Mouse (Mus musculus) kidney, postnatal 10 days (tissue): ENCODE results near the gene Crlf1.
A peak's percentile ranks its signal among the peaks of the same experiment; 100 is the strongest.
"Not testable (repeated sequence)": the region's sequence is repeated elsewhere in the genome, so short reads cannot be mapped to it uniquely, and the experiment has no call there.

Experiments
- DNase-seq: peaks from one replicate; pipeline ENCODE4 v3.0.0; 2021; ENCODE audit warnings: mixed read lengths

The Crlf1 gene

DNA sequence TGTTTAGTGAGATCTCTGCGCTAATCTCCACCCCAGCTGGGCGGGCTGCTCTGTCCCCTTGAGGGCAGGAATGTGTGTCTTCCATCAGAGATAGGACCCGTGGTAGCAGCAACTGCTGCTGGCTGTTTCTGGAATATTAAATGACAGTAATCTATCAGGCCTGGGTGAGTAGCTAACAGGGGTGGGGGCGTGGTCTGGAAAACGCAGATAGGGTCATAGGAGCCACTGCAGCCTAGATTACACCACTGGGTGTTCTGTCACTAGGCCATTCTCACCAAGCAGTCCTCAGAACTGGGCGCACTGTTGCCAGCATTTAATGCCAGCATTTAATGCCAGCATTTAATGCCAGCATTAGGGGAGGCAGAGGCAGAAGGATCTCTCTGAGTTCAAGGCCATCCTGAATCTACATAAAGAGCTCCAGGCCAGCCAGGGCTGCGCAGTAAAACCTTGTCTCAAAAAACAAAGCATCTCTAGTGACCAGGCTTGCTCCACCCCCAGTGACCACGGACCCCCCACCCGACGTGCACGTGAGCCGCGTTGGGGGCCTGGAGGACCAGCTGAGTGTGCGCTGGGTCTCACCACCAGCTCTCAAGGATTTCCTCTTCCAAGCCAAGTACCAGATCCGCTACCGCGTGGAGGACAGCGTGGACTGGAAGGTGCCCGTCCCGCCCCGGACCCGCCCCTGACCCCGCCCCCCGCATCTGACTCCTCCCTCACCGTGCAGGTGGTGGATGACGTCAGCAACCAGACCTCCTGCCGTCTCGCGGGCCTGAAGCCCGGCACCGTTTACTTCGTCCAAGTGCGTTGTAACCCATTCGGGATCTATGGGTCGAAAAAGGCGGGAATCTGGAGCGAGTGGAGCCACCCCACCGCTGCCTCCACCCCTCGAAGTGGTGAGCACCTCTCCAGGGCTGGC is 7.7 kb downstream of the Crlf1 start:
- peak; percentile 41 for DNase-seq

DNA sequence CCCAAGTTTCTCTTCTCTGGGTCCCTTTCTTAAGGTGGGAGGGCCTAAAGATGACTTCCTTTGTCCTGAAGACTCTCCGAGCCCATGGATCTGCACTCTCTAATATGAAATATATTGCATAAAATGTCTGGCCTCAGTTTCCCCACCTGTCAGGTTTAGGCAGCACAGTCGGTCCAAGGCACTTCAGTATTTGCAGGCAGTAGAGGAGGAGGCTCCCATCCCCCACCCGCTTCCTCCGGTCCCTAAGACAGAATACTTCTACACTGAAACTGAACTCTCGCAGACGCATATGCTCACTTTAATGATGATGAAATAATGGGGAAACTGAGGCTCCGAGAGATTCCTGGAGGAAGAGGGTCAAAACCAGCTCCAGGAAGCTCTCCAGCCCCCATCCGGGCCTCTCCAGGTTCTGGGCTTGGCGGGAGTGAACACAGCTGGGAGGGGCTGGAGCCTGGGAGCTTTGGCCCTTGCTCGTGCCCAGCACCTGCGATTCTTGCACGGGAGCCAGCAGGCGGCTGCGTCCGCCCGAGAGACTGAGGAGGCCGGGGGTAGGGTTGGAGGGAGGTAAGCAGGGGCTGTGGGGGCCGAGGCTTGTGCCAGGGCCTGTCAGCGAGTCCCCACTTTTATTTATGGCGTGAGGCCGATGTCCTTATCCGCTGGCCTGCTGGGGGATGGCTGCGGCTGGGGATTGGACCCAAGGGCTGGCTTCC is 9.0 kb downstream of the Crlf1 start:
- peak; percentile 40 for DNase-seq

DNA sequence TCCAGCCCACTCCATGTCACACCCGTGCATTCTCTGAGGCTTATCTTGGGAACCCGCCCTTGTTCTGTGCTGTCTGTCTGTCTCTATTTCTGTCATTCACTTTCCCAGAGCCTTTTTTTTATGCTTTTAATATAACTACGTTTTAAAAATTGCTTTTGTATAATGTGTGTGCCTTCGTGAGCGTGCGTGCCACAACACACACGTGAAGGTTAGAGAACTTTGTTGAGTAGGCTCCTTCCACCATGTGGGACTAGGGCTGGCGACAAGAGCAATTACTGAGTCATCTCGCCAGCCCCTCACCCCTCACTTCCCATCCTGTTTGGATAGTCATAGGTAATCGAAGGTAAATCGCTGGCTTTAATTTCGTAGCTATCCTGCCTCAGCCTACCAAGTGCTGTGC is 9.6 kb downstream of the Crlf1 start:
- no peak for DNase-seq

DNA sequence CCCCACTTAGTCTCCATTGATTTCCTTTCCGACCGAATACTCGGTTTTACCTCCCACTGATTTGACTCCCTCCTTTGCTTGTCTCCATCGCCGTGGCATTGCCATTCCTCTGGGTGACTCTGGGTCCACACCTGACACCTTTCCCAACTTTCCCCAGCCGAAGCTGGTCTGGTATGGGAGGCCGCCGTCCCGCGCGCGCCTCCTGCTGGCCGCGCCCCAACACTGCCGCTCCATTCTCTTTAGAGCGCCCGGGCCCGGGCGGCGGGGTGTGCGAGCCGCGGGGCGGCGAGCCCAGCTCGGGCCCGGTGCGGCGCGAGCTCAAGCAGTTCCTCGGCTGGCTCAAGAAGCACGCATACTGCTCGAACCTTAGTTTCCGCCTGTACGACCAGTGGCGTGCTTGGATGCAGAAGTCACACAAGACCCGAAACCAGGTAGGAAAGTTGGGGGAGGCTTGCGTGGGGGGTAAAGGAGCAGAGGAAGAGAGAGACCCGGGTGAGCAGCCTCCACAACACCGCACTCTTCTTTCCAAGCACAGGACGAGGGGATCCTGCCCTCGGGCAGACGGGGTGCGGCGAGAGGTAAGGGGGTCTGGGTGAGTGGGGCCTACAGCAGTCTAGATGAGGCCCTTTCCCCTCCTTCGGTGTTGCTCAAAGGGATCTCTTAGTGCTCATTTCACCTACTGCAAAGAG is 10.2 kb downstream of the Crlf1 start:
- peak; percentile 85 for DNase-seq

DNA sequence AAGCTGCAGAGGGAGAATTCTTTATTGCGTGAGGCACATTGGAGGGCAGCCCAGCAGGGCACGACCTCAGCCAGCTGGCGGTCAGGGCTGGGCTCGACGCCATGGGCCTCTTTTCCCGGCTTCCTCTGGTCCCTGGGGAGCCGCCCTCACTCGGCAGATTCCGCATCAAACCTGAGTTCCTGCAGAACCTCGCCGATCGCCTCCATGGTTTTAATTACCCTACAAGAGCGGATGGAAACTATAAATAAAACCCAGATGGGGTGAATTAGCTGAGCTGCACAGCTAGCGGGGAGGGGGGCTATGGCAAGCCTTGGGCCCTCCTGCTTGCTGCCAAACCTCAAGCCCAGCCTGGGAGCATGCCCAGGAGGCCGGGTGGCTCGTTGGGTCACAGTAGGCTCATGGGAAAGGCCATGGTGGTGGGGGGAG is 11.3 kb downstream of the Crlf1 start:
- peak; percentile 85 for DNase-seq

DNA sequence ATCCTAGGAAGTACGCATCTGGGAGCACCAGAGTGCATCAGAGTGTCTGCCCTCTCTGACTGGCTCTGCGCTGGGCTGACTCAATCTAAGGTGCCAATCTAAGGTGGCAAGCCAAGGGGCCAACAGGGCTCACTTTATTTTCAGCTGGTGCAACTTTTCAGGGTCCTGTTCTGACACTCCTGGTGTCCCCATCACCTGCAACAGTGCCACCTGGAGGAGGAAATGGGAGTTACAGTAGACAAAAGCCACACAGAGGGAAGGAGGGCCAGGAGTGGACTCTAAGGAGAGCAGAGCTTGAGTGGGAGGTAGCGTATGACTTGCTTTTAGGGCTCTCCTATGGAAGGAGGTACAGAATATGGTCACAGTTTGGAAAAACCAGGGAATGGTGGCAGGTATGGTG is 11.9 kb downstream of the Crlf1 start:
- peak; percentile 89 for DNase-seq

DNA sequence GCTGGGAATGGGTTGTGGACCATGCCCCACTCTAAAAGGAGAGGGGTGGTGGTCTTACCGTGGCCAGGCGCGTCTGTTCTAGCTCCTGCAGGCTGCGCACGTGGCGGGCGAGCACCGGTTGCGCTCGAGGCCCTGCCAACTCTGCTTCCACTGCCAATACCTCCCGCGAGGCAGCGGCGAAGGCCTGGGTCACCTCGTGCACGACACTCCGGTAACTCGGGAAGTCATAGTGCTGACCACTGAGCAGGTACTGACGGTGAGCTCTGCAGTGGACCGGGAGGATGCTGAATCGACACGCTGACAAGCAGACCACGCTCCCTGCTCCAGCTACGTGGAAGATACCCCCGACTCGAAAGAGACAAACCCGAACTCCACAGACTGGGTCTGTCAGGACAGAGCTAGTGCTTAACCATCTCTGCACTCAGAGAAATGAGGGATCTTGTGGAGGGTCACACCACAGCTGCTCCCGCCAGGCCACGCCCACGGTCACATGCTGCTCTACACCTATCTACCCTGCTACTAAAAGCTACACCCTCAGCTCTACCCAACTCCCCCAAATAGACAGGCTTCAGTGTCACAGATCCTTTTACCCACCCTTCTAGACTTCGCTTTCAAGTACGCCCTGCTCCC is 12.9 kb downstream of the Crlf1 start:
- peak; percentile 42 for DNase-seq

DNA sequence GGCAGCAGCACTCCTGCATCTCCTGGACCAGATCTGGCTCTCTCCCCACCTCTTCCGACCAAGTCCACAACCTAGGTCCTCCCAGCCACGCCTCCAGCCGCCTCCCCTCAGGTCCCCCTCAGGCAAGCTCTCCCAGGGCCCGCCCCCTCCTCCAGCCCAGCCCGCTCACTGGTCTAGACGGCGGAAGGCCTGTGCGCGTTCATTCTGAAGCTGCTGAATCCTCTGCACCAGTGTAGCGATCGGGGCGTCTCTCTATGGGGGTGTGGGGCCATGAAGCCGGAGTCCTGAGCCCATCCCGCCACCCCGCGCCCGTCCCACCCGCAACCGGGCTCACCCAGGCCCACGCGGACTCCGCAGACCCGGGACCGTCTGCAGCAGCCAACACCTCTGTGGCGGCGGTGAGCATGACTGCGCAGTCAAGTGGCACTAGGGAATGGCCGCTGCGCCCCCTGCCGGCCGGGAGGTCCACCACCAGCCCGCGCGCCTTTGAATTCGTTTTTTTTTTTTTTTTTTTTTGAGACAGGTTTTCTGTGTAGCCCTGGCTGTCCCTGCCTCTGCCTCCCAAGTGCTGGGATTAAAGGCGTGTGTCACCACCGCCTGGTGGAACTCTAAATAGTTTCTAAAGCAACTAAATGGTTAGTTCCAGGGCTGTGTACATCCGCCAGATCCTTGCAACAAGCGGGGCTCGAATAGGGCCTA is 13.5 kb downstream of the Crlf1 start, which contains the start of gene Rex1bd:
Gene Rex1bd, minus strand, starts transcription at position 425 of the 699 bp plus-strand sequence.
- peak; percentile 97 for DNase-seq

DNA sequence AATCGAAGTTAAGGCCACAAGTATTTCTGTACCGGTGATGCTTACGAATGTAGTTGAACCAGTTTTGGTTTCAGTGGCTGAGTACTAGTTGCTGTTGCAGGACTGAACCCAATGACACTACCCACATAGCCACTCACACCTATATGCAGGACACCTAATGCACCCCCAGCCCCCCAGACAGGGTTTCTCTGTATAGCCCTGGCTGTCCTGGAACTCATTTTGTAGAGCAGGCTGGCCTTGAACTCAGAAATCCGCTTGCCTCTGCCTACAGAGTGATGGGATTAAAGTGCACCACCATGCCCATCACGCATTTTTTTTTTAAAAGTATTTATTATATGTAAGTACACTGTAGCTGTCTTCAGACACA is 14.1 kb downstream of the Crlf1 start:
- DNase-seq = no peak

DNA sequence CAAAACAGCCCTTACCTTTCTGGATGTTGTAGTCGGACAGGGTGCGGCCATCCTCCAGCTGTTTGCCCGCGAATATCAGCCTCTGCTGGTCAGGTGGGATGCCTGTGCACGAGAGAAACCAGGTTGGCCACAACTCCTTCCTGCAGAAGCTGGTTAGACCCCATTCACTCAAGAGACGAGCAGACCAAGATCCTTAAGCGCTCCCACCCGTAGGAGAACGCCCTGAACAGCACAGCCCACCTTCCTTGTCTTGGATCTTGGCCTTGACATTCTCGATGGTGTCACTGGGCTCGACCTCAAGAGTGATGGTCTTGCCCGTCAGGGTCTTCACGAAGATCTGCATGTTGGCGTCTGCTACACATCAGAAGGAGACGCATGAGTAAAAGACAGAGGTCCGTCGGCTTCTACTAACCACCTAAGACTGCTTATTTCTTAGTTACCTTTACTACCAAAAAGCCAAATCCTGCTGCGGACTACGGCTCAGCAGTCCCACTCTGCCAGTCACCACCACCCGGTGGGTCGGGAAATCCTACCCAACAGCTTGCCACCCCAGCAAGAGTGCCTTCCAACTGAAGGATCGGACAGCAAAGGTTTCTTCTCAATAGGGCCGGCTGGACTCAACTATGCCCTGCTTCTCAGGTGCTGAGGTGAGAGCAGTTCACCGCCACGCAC is 16.5 kb downstream of the Crlf1 start:
- no peak for DNase-seq

DNA sequence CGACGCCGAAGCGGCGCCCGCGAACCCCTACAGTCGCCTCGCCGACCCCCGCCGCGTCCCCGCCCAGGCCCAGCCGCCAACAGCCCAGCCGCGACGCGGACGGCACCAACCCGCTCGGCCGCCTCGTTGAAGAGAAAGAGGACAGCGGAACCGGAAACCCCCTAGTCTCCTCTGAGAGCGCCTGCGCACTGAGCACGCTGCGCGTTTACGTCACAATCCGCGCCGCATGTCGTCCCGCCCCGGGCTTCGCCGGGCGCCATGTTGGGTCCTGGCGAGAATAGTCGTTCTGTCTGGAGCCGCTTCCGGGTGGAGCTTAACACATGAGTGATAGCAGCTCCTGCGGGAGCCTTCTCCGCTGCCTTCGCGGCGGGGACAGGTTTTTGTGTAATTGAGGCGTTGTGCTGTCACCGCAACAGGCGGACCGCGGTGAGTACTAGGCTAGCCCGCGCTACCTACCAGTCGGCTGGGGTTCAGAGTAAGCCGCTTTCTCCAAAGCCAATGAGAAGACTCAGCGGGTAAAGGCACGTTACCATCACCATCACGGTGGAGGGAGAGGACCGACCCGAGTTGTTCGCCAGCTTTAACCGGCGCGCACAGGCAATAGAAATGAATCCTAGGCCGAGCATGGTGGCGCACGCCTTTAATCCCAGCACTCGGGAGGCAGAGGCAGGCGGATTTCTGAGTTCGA is 17.4 kb downstream of the Crlf1 start, which contains the start of gene Uba52:
Gene Uba52, minus strand, starts transcription at position 574 of the 688 bp plus-strand sequence.
- peak; percentile 98 for DNase-seq

DNA sequence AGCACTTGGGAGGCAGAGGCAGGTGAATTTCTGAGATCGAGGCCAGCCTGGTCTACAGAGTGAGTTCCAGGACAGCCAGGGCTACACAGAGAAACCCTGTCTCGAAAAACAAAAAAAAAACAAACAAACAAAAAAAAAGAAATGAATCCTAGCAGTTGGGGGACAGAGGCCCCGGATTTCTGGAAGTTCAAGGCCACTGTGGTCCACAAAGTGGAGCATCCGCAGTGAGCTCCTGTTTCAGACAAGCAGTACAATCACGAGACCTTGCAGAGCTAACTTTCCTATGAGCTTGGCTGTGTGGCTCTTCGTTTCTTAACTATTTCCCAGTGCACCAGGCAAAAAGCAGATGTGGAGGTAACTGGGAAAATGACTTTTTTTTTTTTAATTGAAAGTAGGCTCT is 18.2 kb downstream of the Crlf1 start:
- not testable (repeated sequence) for DNase-seq

DNA sequence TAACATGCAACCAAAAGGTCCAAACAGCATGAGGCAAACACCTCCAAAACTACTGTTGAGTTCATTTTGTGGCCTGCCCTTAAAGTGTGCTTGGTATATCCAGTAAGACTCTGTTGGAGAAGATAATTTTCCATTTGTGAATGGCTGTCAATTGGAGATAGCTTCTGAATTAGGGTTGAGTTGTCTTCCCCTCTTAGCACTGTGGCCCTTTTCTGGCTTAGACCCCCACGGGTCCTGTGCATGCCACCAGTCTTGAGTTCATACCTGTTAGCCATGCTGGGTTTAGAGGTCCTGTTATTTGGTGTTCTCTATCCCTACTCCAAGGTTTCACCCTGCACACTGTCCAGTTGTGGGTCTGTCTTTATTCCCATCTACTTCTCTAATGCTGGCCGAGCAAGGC is 18.8 kb downstream of the Crlf1 start:
- no peak for DNase-seq

DNA sequence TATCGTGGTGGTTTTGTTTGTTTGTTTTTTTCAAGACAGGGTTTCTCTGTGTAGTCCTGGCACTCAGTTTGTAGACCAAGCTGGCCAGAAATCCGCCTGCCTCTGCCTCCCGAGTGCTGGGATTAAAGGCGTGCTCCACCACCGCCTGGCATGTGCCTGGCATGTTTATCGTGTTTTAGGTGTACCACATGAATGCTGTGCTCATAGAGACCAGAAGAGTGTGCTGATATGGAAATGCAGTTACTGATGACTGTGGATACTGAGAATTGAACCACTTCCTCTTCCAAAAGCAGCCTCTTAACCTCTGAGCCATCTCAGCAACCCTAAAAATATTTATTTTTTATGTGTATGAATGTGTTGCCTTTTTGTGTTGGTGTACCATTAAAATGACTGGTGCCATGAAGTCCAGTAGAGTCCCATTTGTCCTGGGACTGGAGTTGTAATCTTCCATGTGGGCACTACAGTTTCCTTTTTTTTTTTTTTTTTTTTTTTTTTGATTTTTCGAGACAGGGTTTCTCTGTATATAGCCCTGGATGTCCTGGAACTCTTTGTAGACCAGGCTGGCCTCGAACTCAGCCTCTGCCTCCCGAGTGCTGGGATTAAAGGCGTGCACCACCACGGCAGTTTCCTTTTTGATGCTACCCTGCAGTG is 19.4 kb downstream of the Crlf1 start:
- no peak for DNase-seq

DNA sequence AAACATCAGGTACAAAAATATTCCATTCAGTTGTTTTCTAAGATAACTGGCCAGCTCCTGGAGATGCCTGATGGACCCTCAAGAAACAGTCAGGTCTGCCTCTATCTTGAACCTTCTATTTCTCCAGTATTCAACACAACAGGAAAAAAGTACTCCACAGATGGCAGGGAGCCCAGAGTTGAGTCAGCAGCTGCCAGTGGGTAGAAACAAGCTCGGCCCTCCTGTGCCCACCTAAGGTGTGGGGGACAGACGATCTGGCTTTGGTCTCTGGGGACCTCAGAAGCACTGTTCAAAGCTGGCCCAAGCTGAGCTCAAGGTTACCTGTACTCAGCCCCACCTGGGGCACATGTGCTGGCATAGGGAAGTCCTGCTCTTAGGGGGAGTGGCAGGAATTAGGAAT is 20.5 kb downstream of the Crlf1 start:
- no peak for DNase-seq

DNA sequence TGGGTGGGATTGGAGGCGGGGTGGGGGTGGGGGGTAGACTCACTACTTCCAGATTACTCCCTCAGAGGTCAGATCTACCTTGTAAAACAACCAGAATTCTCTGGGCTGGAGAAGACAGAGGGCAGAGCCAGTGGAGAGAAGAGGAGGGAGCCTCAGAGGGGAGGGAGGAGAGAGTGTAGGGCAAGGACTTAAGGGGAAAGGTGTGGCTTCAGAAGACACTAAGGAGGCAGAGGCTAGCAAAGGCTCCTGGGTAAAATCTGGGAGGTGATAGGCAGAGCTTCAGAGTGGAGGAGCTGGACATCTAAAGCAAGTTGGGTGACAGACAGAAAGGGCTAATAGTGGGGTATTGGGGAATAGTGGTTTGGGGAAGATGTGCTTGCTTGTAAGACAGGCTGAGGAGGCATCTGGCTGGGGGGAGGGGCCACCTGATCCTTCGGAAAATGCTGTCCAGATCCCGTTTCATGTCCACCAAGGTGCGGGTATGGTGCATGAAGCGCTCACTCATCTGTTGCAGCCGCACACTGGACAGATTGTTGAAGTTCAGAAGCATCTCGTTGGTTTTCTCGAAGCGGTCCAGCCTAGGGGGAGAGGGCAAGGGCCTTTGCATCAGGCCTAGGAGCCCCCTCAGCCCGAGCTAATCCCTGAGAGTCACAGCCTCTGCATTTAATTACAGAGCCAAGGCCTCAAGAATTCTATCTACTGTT is 25.1 kb downstream of the Crlf1 start:
- no peak for DNase-seq

DNA sequence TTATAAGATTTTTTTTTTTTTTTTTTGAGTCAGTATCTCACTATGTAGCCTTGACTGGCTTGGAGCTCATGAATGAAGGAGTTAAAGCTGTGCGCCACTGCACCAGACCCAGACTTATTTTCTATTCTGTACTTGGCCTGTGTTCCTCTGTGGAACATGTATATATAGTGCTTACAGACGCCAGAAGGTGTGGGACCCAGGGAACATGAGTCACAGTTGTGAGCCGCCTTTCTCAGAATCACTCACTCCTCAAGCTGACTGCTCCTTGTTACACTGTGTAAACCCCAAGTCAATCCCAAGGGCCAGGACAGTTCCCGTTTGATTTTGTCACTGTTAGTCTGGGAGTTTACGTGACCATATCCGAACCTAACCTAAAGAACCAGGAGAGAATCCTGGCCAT is 26.1 kb downstream of the Crlf1 start:
- DNase-seq = no peak

DNA sequence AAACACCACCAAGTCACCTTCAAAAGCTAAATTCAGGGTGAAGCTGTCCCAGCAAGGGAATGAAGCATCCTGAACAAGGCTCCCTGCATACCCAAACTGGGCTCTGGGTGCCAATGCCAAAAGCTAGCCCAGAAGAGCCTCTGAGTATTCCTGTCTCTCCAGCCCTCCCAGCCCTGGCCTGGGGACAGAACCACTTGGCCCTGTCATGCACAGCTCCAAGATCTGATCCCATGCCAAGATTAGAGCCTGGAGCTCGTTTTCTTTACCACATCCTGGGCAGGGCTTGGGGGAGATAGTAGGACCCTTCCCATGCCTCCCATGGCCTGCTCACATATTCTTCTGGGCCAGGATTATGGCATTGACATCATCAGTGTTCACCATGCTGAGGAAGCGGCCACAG is 26.6 kb downstream of the Crlf1 start:
- no peak for DNase-seq

DNA sequence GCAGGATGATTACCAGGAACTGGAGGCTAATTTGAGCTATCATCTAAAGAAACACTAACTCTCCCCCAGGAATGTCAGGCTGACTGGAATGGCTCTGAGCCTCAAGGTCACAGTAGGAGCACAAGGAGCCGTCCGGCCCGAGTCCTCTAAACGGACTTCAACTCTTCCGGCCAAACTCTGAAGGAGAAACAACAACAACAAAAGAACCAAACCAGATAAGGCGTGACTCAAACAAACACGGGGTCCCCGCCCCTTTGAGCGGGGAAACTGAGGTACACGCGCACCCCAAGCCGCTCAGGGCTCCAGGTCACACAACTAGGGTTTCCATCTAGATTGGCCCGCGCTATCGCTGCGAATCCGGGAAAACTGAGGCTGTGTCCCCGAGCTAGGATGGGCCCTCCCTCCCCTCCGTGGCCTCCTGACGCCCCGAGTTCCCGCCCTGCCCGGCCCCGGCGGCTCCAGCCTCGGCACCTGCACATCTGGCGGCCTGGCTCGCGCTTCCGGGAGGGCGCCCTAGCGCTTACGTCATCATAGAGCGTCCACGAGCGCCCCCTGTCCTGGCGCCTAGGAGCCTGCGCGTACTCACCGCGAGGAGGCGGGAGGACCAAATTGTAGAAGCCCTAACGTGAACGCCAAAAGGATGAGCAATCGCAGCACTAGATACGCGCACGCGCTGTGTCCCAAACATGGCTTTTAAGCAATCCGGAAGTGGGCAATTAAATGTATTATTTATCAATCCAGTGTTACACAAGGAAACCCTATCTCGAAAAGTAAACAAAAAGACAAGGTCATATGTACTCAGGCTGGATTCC is 29.8 kb downstream of the Crlf1 start:
- peak; percentile 97 for DNase-seq
